Mouse (Mus musculus): Measurements from ENCODE around the gene Usp35.

Usp35 gene

DNA sequence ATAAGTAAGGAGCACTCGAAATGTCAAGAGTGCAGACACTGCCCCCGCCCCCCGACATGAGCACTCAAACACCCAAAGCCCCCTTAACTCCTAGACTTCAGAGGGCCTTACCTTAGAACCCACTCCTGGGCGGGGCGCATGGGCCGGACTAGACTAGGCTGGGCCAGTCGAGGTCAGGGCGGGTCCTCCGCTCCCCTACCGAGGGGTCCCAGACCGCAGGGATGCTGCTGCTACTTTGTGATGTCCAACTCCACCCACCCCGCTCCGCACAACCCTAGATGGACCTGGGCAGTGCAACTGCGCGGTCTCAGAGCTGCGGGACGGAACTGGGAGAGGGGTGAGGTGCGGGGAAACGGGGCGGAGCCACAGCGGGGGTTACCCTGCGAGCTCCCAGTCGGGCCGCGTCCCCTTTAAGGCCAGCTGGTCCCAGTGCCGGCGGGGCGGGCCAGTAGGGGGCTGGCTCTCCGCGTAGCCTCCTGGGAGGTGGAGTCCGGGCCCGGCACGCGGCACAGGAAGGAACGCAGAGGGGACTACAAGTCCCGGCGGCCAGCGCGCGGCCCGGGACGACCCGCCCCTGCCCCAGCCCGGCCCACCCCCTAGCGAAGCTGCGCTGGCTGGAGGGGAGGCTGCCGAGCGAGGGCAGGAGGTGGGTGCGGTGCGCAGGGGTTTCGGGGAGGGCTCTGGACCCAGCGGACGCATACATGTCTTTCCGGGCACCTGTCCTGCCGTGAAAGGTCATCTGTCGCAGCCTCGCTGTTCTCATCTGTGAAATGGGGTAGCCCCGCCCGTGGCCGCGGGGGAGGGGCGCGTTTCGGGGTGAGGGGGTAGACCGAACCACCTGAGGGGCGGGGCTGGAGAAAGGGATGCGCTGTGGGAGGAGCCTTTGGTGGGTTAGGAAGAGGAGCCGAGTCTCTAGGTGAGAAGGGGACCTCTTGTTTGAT, at the start of gene Usp35, which contains the start of gene Kctd21:
TSS of gene Usp35 (minus strand) at position 295 of the 941 bp plus-strand sequence.
TSS of gene Kctd21 (plus strand) at position 602 of the 941 bp plus-strand sequence.
- peak; percentile 97 for DNase-seq

DNA sequence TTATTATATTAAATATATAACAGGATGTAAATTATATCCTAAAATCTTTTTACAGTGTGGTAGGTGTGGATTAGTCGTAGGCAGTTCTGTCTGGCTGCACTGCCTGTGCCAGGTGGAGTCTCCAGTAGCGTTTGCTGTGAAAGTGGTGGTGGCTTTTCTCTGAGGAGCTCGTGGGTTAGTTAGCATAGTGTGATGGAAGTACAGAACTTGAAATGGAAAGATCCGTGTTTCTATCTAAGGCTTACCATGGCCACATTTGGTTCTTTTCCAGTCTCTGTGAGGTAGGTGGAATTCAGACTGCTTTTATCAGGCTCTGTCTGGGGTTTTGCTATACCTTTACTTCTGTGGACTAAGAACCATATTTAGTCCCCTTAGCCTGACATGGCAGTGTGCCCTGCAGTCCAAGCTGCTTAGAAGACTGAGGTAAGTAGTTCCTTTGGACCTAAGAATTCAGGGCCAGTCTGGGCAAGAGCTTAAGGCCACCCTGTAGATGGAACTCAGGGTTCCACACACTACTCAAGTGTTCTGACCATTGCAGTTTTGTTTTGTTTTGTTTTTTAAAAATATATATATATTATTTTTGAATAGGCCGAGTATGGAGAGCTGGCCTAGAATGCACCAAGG, 48.8 kb upstream of the Usp35 start:
- no peak for DNase-seq

DNA sequence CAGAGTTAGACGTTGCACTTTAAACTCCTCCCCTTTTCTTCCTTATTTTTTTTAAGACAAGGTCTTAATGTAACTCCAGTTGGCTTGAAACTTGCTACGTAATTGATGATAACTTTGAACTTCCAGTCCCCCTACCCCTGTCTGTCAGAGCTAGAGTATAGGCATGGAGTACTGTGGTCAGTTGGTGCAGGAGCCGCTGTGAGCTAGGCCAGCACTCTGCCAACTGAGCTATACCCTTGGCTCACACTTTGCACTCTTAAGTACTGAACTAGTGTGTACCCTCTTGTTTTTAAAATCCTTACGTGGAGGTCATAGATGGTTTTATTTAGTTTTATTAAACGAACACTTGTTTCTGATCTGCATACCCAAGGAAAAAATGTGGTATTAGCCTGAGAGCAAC, 47.5 kb upstream of the Usp35 start:
- DNase-seq: no peak

DNA sequence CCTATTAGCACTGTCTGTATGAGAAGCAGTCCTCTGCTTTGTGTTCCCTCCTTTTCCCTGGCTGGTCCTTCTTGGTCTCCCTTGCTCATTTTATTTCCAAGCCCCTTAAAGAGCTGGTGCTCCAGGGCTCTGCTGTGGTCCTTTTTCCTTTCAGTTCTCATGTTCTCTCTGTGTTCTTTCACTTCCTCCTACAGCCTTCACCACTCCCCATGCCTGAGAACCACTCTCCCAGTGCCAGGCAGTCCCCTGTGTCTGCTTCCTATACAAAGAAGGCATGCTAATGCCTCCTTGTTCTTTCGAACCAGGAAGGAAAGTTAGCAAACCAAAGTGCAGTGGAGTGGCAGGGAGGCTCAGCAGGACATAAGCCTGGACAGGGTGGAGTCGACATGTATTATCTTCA, 44.1 kb upstream of the Usp35 start:
- DNase-seq: no peak

DNA sequence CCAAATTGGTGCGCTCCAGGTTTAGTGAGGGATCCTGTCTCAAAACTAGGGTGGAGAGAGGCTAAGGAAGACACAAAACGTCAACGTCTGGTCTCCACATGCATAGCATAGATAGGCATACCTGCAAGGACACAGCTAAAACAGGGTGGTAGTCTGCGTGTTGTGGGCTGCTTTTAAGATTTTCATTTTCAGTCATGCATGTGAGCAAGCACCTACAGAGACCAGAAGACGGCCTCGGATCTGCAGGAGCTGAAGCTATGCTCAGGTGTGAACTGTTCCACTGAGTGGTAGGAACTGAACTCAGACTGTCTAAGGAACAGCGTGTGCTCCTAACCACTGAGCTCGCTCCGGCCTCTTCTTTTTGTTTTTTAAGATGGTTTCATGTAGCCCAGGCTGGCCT, 43.3 kb upstream of the Usp35 start:
- no peak for DNase-seq

DNA sequence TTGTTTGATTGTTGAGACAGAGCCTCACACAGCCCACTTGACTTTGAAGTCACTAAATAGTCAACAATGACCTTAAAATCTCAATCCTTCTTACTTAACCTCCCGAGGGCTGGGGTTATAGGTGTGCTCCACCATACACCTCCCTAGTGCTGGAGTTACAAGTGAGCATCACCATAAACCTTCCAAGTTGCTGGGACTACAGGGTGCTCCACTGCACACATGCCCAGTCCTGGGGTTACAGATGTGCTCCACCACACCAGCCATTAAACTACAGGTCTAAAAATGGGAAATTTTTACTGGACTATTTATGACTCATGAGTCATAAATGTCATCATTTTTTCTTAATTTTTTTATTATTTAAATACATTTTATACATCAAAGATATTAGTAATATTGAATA, 34.1 kb upstream of the Usp35 start:
- DNase-seq: no peak

DNA sequence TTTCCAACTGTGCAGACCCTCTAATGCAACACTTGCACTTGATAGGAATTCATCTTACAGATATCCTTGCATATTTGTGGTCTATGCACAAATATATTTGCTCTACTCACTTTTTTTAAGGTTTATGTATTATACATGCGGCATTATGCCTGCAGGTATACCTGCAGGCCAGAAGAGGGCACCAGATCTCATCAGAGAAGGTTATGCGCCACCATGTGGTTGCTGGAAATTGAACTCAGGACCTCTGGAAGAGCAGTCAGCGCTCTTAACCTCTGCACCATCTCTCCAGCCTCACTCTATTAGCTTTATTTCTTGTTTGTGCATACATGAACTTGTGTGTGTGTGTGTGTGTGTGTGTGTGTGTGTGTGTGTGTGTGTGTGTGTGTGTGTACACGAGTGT, 29.6 kb upstream of the Usp35 start:
- DNase-seq: peak; percentile 51

DNA sequence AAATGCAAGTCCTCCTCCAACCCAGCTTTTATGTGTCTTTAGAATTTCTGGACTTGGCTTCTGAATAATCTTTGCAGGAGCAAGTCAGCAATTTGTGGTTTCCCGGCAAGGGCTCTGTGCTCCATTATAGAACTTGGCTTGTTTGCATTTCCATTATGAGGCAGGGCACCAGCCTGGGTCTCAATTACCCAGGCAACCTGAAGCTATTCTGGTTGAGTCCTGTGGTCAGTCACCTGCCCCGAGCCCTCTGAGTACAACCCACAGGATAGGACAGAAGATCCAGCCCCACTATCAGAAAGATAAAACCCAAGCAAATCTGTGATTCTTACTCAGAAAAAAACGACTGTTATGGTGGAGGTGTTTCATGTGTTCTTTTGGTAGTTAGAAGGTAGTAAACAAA, 29.1 kb upstream of the Usp35 start:
- no peak for DNase-seq

DNA sequence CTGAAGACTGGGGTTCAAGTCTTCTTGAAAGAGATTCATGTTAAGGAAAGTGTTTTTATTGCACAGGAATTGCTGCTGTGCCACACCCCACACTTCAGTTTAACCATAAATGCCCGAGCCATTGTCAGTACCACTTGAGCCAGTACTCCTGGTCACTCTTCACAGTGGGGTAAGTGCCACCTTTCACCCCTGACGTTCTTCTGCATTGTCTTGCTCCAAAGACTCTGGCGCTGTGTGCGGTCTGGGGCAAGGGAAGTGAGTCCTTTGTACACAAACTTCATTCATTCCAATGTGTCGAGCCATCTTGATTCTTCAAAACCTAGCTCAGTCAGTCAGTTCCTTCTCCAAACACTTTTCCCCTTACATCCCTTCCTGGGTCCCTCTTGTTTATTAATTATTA, 28.3 kb upstream of the Usp35 start:
- DNase-seq: no peak

DNA sequence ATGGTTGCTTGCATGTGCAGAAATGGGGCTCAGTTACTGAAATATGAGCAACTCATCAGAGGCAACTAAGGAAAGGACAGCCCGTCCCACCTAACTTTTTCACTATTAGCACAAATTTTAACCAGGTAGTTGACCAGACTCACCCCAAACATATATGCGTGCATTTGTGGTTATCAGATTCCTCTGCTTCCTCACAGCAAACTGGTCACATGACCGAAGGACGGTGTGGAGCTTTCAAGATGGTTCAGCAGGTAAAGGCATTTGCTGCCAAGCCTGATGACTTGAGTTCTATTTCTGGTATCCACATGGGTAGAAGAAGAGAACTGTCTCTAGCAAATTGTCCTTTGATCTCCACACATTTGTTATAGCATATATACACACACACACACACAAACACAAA, 26.5 kb upstream of the Usp35 start:
- DNase-seq: no peak

DNA sequence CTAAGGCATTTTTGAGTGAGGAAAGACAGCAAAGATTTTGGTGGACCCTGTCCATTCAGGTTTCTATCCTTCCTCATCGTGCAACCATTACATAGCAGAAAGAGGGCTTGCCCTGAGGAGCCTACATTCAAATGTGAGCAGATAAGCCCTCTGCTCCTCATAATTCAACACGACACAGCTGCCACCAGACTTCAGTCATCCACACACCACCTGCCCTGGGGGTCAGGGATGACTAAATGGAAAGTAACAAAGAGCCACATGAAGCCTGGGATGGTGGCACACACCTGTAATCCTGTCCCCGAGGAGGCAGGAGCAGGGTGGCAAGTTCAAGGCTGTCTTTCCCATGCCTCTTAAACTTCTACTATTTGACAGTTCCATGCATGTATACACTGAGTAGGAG, 26.0 kb upstream of the Usp35 start:
- no peak for DNase-seq

DNA sequence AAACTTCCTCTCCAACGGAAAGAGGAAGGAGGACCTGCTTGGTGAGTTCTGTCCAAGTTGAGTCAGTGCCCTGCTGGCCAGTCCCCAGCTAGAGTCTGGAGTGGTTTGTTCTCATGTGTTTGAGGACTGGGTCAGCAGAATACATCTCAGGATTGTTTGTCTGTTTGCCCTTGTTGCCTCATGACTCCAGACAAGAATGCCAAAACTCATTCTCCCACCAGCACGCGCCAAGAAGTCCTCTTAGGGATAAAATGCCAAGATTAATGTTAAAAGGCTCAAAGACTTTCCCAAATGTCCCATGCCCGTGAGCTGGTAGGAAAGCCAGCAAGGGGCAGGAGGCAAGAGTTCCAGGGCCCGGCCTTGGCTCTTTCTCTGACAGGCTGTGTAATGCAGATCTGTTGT, 25.1 kb upstream of the Usp35 start:
- no peak for DNase-seq

DNA sequence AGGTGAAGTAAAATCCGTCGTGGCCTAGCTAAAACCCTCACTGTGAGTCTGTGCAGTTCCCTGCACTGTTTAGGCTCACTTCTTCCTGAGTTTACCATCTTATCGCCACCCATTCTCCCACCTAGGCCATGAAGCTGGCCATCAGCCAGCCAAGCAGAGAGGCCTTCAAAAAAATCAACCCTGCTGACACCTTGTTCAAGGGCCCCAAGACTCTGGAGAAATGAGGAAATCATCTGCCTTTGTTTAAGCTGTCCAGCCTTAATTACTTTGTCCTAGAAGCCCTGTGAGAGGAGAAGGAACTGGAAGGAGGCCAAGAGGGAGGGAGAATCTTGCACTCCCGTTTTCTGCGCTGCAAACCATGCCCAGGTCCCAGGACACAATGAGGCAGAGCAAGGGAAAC, 24.4 kb upstream of the Usp35 start:
- no peak for DNase-seq

DNA sequence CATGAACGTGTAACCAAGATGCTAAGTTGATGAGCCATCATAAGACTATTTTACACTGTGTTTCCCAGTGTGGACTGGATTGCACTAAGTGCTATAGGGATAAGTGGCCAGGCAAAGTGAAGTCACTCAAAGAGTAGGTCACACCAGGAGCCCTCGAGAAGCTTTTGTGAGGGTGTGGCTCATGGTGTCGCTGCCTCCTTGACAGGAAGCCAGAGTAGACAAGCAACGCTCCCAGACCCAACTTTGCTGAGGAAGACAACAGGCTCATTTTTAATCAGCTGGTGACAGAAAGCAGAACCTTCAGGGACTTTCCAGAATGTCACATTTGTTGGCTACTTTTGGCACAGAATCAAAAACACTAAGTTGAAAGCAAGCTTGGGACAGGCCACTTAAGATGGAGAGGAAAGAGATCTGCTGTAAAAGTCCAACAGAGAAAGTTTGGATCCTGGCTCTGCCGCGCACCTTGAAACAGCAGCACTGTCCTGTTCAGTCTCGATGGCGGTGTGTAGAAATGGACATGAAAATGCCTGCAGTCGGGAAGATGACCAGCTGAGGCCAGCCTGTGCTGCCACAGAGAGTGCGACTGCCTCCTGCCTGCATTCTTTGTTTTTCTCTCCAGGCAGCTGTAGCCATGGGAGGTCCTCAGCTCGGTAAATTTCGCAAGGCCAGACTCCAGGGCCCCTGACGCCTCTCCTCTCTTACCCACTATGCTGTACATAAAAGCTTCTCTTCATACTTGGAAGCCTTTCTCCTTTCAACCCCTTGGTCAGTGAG, 23.4 kb upstream of the Usp35 start:
- DNase-seq: no peak

DNA sequence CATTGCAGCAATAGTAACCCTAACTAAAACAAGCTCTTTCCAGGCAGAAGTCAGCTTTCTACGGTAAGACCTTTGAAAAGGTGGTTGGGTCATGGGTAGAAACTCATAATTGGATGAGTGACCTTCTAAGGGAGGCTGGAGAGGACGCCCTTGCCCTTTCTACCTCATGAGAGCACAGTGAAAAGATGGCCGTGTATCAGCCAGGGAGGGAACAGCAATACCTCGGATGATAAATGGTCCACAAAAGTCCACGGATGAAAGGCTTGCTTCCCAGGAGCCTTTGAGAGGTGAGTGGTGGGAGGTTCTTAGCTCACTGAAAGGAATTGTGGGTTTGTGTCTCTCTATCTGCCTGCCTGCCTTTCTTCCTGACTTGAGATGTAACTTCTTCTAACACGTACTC, 21.5 kb upstream of the Usp35 start:
- no peak for DNase-seq

DNA sequence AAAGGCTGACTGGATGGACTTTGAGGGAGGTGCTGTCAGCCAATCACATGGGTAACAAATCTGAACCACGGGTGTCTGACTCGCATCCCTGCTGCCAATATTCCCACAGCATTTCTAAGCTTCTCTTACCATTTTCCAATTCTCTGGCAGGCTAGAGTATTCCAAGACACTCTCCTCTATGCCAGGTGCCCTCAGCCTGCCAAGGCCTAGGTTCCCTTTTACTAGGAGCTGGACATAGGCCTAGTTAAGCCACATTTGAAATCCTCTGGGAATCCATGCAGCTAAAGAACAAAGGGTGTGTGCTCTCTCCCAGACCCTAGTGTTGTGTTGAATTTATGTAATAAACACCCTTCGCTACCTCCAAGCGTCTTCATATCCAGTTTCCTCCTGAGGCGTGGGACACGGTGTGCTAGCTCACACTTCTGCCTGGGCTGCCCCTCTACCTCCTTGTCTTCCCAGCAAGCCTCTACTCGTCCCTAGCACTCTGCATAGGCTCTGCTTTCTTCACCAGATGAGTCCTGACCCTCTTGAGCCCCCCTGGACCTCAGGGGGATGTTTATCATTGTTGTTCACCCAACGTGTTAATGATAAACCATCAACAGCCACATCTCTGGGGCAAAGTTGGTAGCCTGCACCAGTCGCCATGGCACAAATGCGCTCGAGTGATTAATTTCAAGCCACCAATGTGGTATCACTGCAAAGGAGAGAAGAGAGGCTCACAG, 20.1 kb upstream of the Usp35 start:
- DNase-seq: no peak

DNA sequence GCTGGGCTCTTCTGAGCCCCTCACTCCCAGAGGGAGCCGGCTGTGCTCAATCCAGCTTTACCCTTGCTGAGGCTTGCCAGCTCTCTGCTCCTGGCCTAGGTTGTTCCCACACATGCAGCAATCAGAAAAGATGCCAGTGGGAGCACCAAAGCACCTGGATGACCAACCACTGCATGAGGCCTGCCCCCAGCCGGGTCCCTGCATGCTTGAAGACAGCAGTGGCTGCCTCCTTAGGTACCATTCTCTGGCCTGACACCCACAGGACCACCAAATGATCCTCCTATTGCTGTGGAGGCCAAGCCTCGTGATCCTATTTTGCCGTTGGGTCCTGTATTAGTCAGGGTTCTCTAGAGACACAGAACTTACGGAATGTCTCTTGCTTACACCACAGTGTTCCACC, 19.1 kb upstream of the Usp35 start:
- no peak for DNase-seq

DNA sequence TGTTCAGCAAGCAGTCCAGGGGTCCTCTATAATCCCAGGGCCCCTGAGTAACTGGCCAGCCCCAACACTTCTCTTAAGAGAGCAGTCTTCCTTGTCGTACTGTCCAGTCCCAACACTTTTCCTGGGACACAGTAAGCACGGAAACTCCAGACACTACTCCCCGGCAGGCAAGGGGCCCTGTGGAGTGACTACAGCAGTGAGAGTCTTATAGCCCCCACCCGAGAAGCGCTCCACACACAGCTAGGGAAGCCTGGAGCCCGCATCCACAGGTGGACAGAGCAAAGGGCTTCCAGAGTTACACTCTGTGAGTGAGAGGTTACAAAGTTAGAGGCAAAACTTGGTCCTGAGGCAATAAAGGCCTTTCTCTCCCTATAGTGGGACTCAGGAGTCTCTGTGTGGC, 17.6 kb upstream of the Usp35 start:
- no peak for DNase-seq

DNA sequence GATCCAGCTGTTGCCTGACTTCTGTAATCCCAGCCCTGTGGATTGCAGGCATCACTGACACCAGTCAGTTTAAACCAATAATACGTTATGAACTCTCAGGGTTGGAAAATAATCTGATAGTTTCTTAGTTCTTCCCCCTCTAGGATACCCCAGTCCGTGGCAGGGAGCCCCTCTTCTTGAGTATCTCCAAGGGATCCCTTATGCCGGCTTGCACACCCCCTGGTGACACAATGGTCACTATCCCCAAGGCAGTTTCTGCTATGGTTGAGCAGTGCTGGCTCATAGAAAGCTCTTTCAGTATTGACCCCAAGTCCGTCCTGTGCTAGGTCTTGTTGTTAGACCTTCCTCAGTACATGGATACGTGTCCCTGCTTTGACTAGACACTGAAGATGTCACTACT, 17.0 kb upstream of the Usp35 start:
- no peak for DNase-seq

DNA sequence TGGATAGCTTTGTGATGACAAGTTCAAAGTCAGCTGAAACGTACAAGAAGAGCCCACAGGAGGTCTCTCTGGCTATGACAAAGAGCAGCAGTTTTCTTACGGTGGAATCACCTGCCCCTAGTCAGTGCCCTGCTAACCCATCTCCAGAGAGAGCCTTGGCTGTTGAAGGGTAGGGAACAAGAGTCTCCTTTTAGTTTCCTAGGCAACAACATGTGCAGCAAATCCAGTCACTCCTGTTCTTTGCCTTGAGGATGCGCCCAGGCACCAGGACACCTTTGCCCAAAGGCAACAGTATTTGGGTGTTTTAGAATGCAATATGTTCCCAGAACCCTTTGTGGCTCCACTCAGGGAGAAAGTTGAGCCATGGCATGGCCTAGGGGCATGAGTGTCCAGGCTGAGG, 16.5 kb upstream of the Usp35 start:
- DNase-seq: no peak

DNA sequence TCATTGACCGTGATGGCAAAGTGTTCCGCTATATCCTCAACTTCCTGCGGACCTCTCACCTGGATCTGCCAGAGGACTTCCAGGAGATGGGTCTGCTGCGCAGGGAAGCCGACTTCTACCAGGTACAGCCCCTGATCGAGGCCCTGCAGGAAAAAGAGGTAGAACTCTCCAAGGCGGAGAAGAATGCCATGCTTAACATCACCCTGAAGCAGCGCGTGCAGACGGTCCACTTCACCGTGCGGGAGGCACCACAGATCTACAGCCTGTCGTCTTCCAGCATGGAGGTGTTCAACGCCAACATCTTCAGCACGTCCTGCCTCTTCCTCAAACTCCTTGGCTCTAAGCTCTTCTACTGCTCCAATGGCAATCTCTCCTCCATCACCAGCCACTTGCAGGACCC, 15.6 kb upstream of the Usp35 start:
- no peak for DNase-seq

DNA sequence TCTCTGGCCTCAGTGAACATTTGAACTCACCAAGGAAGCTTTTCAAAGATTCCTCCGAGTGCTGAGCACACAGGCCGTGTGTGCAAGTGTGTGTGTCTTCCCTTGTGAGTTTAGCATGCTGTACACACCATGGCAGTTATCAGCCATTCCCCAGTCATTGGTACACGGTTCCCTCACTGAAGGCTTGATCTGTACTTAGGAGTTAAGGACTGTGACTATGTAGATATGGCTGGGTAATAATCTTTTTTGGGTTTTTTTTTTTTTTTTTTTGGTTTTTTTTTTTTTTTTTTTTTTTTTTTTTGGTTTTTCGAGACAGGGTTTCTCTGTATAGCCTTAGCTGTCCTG, 15.0 kb upstream of the Usp35 start:
- no peak for DNase-seq
